Mouse (Mus musculus) lung, postnatal 0 days (tissue): ENCODE results near the gene Tmprss6.
A peak's percentile ranks its signal among the peaks of the same experiment; 100 is the strongest.

ENCODE experiments used
- CTCF ChIP-seq: IDR thresholded peaks from 2 replicates; pipeline ENCODE4 v1.5.1; 2016; ENCODE audit warnings: antibody characterized with exemption, mild to moderate bottlenecking
- EP300 ChIP-seq: IDR thresholded peaks from 2 replicates; pipeline ENCODE4 v1.6.1; 2016; ENCODE audit warnings: antibody characterized with exemption, mild to moderate bottlenecking, control low read depth

- TF ChIP-seq CTCF (peak; percentile 19), EP300 (no peak)
Observed at GRCm38 (mm10) chr15:78466809-78467208, 1.6 kb downstream of the Tmprss6 start.
